Mouse (Mus musculus) kidney, postnatal 4 days (tissue): ENCODE measurements at regions not wholly inside any gene's neighbourhood (a gene's known extent, or its start where the extent isn't known, plus 50 kb on each side); places are given as distances from the start of the nearest gene placed in this dataset.

ENCODE experiments used
- DNase-seq, 2 experiments: peaks; one replicate each; pipeline ENCODE4 v3.0.0; 2021; ENCODE audit warnings: mixed read lengths in 2 of 2

GRCm38 (mm10) chr12:109892834-109893233 lies 292.7 kb upstream of the Rtl1 start:
- DNase-seq, result no peak

- DNase-seq, result no peak
Observed at GRCm38 (mm10) chr12:109893657-109894056, 293.5 kb upstream of the Rtl1 start.

- DNase-seq, result peak; percentile 68 to 79
Observed at GRCm38 (mm10) chr12:109895389-109895788, 295.3 kb upstream of the Rtl1 start.

GRCm38 (mm10) chr12:109896397-109896796 lies 296.3 kb upstream of the Rtl1 start:
- DNase-seq, result no peak

GRCm38 (mm10) chr12:109896906-109897305 lies 296.8 kb upstream of the Rtl1 start:
- no peak for DNase-seq

- peak in 1 of 2 experiments; percentile 46 for DNase-seq
Observed at GRCm38 (mm10) chr12:109897861-109898385, 297.8 kb upstream of the Rtl1 start.

- DNase-seq, result no peak
Observed at GRCm38 (mm10) chr12:109899420-109899819, 299.3 kb upstream of the Rtl1 start.

- DNase-seq, result no peak
Observed at GRCm38 (mm10) chr12:109910966-109911495, 310.9 kb upstream of the Rtl1 start.

- no peak for DNase-seq
Observed at GRCm38 (mm10) chr12:109911506-109911905, 311.4 kb upstream of the Rtl1 start.

- DNase-seq, result no peak
Observed at GRCm38 (mm10) chr12:109917761-109918160, 317.6 kb upstream of the Rtl1 start.

- peak; percentile 41 to 51 for DNase-seq
Observed at GRCm38 (mm10) chr12:109918901-109919300, 318.8 kb upstream of the Rtl1 start.

- no peak for DNase-seq
Observed at GRCm38 (mm10) chr12:109922111-109922510, 322.0 kb upstream of the Rtl1 start.

- DNase-seq, result no peak
Observed at GRCm38 (mm10) chr12:109925866-109926265, 325.7 kb upstream of the Rtl1 start.

GRCm38 (mm10) chr12:109926643-109927042 lies 326.5 kb upstream of the Rtl1 start:
- no peak for DNase-seq

GRCm38 (mm10) chr12:109946179-109946578 lies 332.7 kb upstream of the Dio3 start:
- no peak for DNase-seq

- DNase-seq, result no peak
Observed at GRCm38 (mm10) chr12:109946936-109947335, 331.9 kb upstream of the Dio3 start.

- DNase-seq, result no peak
Observed at GRCm38 (mm10) chr12:109947886-109948433, 330.9 kb upstream of the Dio3 start.

- peak in 1 of 2 experiments; percentile 32 for DNase-seq
Observed at GRCm38 (mm10) chr12:109948434-109948984, 330.4 kb upstream of the Dio3 start.

GRCm38 (mm10) chr12:109949231-109949965 lies 329.5 kb upstream of the Dio3 start:
- DNase-seq, result no peak

- no peak for DNase-seq
Observed at GRCm38 (mm10) chr12:109950632-109951031, 328.2 kb upstream of the Dio3 start.

- no peak for DNase-seq
Observed at GRCm38 (mm10) chr12:109951473-109951872, 327.4 kb upstream of the Dio3 start.

- DNase-seq, result no peak
Observed at GRCm38 (mm10) chr12:109951884-109952456, 326.9 kb upstream of the Dio3 start.

GRCm38 (mm10) chr12:109952933-109953332 lies 325.9 kb upstream of the Dio3 start:
- no peak for DNase-seq
